Mouse (Mus musculus): Measurements from ENCODE around the gene Slc39a11.

Gene Slc39a11

DNA sequence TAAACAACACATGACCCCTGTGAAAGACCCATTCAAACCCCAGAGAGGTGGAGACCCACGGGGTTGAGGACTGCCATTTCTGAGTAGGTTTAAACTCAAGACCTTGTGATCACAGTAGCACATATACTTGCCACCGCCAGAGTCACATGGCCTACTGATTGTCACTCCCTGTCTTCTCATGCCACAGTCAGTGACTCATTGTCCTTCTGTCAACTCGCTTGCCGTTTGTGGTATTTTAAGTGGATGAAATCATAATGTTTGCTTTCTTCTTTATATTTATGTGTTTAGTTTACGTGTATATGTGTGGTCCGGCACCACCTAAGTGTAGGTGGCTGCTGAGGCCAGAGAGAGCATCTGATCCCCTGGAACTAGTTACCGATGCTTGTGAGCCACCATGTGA lies 112.2 kb downstream of the Slc39a11 start:
- in situ Hi-C loops (cut with MboI; ENCODE audit: low pct_unique_long_range_greater_than_20kb in 1 of 2, low sequenced_read_pairs in 2 of 2, unreplicated experiment in 1 of 2): no loop called here

DNA sequence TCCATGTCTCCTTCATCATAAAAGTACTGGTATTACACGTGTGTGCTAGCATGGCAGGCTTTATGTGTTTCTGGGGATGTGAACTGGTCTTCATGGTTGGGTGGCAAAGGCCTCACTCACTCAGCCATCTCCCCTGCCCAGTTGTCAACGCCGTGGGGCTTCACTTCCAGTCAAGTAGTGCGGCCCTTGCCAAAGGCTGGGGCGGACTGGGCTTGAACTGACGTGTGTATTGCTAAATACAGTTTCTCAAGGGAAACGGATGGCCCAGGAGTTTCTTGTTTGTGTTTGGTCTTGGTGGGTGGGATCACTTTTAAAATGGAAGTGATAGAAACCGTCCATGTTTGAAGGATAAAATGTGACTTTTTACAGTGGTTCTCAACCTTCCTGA lies 112.7 kb downstream of the Slc39a11 start:
- in situ Hi-C loops (cut with MboI; ENCODE audit: low pct_unique_long_range_greater_than_20kb in 1 of 2, low sequenced_read_pairs in 2 of 2, unreplicated experiment in 1 of 2): no loop called here

DNA sequence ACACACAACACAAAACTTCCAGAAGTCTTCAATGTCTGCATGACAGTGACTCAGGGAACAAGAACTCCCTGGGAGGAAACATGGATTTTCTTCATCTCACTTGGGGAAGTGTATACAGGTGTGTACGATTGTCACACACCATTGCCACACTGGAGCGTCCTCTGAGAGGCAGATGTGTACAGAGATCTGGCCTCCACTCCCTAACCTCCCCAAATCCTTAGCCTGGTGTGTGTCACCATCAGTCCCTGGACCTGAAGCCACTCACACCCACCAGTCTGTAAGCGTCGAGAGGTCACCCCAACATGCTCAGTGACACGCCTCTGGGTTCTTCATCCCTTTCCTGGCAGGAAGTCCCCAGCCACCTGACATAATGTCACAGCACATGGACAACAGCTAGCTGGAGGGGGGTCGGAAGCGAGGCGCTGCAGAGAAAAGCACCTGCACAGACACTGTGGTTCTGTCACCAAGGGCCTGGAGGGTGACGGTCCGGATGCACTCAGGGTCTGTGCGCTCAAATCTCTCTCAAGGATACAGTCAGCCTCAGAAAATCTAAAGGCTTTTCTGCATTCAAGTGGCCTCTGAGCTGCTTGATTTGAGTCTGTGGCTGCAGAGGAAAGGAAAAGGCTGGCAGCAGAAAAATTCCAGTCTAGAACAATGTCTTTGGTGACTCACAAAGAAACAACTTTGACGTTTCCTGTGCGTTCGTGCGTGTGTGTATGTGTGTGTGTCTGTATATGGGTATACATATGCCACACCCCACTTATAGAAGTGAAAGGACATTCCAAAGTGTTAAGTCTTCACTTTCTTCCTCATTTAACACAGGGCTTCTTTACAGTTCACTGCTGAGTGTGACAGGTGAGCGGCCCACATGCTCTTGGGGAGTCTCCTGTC lies 113.3 kb downstream of the Slc39a11 start:
- in situ Hi-C loops (cut with MboI; ENCODE audit: low pct_unique_long_range_greater_than_20kb in 1 of 2, low sequenced_read_pairs in 2 of 2, unreplicated experiment in 1 of 2): no loop called here

DNA sequence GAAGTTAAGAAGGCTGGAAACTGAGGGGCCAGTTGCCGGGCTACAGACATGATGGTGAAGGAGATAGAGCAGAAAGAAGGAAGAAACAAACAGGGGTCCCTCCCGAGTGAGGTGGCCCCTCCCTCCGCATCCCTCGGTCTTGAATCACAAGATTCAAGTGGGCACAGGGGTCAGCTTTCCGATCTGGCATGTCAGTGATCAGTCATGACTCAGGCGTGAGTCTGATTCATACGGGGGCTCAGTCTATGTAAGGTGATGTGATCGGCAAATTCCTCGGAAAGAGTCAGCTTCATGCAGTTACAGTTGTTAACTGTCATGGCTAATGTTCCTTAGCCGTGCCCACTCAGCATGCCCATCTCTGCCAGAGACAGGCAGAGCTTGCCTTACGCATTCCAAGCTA lies 115.5 kb downstream of the Slc39a11 start:
- in situ Hi-C loops (cut with MboI; ENCODE audit: low pct_unique_long_range_greater_than_20kb in 1 of 2, low sequenced_read_pairs in 2 of 2, unreplicated experiment in 1 of 2): no loop called here

DNA sequence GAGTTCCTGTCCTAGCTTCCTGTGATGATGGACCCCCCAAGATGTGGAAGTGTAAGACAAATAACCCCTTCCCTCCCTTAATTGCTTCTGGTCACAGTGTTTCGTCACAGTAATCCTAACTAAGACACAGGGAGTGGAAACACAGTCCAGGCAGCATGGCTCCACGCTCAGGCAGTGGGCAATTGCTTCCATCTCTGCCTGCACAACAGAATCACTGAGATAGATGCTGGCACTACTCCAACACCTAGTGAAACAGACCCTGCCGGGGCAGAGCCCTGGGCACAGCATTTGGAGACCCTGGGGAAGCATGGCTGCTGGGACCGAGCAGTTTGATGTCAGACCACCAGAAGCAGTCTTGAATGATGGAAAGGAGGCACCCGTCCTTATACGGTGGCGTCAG lies 115.9 kb downstream of the Slc39a11 start:
- in situ Hi-C loops (cut with MboI; ENCODE audit: low pct_unique_long_range_greater_than_20kb in 1 of 2, low sequenced_read_pairs in 2 of 2, unreplicated experiment in 1 of 2): no loop called here

DNA sequence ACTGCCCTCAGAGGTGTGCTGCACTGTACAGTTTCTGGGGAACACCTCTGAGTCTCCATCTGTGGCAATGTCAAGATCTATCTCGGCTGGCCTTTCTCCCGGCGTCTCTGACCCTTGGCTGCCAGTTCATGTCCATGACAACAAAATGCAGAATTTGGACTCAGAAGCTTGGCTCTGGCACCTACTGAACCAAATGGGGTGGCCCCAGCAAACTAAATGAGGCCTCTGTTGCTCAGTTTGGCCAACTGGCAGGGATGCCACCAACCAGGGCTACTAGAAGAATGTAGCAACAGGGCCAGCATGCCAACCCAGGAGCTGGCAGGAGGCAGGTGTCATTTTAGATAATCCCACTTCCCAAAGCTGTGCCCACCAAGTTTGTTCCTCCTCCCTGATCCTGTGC lies 121.5 kb downstream of the Slc39a11 start:
- in situ Hi-C loops (cut with MboI; ENCODE audit: low pct_unique_long_range_greater_than_20kb in 1 of 2, low sequenced_read_pairs in 2 of 2, unreplicated experiment in 1 of 2): no loop called here

DNA sequence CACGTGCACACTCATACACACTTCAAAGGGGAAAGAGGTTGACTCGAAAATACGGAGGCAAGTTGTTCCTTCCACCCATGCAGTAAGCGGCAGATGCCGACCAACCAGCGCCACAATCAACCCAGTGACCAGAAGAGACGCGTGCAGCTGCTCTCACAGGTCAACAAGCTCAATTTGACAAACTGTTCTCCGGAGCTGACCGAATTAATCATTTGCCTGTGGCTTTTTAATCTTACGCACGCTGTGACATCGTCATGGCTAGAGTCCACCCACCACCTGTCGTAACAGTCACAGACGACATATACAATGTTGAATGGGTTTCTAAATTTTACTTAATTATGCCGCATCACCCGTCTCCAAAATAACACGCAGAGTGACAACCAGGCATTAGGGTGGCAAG lies 124.1 kb downstream of the Slc39a11 start:
- in situ Hi-C loops (cut with MboI; ENCODE audit: low pct_unique_long_range_greater_than_20kb in 1 of 2, low sequenced_read_pairs in 2 of 2, unreplicated experiment in 1 of 2): no loop called here

DNA sequence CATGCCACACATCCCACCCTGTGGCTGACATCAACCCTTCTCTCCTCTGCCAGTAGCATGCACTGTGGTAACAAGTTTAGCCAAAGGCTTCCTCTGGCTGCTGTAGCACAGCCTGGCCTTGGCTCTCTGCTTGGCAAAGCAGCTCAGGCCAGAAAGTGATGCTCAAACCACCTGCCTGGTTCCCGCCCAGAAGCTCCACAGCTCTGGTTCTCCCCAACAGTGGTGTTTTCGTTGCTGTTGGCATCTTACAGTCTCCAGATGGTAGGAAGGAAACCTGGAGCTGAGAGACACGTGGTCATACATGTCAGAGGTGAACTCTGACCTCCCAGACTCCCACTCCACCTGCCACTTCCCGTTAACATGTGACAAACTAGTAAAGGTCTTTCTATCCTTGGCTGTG lies 127.2 kb downstream of the Slc39a11 start:
- in situ Hi-C loops (cut with MboI; ENCODE audit: low pct_unique_long_range_greater_than_20kb in 1 of 2, low sequenced_read_pairs in 2 of 2, unreplicated experiment in 1 of 2): no loop called here

DNA sequence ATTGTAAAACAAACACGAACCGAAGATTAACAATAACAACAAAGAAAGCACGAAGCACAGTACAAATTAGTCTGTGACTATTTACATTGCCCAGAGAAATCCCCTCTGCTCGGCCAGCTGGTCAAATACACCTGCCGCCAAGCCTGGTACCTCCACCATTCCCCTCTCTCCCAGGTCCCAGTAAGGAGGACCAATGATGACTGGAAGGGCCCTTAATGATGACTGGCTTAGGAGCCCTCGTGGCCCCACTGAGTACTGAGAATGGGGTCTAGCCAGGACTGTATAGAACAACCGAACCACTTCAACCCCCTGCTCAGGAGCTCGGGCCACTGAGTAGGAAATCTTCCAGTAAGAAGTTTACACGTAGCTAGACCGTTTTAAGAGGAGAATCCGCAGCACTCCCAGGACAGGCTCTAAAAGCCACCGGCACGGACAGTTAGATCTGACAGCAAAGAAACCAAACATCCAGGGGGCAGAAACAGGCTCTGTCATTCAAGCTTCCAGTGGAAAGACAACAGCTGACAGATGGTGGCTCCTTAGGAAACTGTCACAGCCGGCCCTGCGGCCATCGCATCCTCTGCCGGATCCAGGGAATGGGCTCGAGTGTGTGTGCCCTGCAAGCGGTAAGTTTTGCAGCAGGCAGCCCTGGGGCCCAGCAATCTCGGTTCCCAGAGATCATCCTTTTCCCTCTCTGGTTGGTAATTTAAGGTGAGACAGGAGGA lies 128.2 kb downstream of the Slc39a11 start:
- in situ Hi-C loops (cut with MboI; ENCODE audit: low pct_unique_long_range_greater_than_20kb in 1 of 2, low sequenced_read_pairs in 2 of 2, unreplicated experiment in 1 of 2): no loop called here

DNA sequence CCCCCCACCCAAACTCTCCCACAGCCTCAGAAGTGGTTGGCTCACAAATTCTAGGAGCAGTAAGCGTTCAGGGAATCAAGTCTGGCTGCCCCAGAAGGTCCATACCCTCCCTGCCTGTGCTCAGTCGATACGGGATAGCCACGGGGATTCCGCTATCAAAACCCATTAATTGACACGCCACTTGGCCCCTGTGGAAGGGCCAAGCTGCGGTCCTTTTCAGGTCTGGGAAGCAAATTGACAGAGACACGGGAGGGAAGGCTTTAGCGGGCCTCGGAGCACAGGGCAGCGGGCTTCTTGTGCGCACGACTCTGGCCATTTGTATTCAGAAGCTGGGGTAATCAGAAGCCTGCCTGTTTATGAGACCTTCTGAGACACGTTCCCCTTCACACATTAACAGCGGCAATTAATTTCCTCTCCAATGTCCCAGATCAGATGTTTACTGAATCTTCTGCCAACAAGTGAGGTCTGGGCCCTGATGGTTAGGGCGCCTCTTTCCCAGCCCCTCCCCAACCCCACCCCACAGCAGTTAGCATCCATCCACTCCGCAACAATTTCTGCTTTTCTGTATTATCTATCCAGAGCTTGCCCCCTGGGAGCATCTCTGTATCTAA lies 128.9 kb downstream of the Slc39a11 start:
- in situ Hi-C loops (cut with MboI; ENCODE audit: low pct_unique_long_range_greater_than_20kb in 1 of 2, low sequenced_read_pairs in 2 of 2, unreplicated experiment in 1 of 2): no loop called here

DNA sequence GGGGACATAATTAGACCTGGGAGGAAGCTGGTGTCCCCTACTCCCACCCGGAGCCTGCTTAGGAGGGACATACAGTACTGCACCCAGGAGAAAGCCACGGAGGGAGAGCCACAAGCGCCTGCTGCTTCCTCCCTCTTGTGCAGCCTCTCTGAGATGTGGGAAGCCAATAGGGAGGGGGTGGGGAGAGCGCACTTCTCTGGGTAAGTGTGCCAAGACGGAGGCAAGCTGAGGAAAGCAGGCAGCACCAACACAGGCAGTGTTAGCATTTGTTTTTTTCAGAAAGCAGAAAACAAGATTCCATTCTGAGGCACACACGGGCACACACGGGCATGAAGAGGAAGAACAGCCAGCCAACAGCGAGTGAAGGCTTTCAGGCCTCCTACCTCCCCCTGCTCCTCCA lies 129.5 kb downstream of the Slc39a11 start:
- in situ Hi-C loops (cut with MboI; ENCODE audit: low pct_unique_long_range_greater_than_20kb in 1 of 2, low sequenced_read_pairs in 2 of 2, unreplicated experiment in 1 of 2): no loop called here

DNA sequence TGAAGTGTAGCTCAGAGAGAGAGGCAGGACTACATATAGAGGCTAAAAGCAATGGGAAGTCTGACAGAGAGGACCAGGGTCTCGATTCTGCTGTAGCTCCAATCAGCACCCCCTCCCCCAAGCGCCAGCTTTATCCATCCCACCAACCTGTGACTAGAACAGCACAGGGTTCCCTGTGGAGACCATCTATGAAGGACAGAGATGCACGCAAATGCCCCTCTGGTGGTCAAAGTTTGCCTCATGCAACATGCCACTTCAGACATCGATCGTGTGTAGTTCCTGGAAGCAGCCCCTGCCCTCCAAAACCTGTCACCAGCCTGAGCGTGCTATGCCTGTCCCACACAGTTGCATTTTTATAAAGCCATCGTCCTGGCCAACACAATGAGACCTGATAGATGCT lies 129.9 kb downstream of the Slc39a11 start:
- in situ Hi-C loops (cut with MboI; ENCODE audit: low pct_unique_long_range_greater_than_20kb in 1 of 2, low sequenced_read_pairs in 2 of 2, unreplicated experiment in 1 of 2): no loop called here

DNA sequence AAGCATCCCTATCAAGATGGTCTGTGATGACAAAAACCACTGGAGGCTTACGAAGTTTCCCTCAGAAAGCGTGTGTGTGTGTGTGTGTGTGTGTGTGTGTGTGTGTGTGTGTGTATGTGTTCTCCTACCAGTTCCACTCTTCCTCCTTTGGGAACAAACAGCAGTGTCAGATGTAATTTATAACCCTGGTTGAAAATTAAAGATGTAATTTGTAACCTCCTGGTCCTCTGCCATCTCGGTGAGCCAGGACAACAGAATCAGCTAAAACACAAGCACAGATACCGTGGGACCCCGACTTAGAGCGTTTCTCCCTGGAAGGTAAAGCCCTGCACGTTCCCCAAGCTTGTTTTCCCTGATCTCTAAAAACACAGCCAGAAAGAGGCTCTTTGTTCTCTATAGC lies 131.7 kb downstream of the Slc39a11 start:
- in situ Hi-C loops (cut with MboI; ENCODE audit: low pct_unique_long_range_greater_than_20kb in 1 of 2, low sequenced_read_pairs in 2 of 2, unreplicated experiment in 1 of 2): no loop called here

DNA sequence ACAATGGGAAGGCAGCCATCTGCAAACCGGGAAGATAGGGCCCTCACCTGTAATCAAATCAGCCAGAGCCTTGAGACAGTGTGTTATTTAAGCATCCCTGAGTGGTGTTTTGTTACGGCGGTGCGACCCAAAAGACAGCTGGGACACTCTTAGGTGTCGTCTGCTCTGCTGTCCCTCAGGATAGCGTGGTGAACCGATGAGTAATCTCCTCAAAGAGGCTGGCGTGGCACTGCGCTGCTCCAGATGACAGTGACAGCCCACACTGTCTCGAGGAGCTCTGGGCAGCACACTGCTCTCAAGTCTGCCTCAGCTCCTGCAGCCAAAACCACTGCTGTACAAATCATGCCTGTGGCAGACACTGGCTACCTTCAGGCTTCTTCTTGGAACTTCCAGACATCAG lies 133.7 kb downstream of the Slc39a11 start:
- in situ Hi-C loops (cut with MboI; ENCODE audit: low pct_unique_long_range_greater_than_20kb in 1 of 2, low sequenced_read_pairs in 2 of 2, unreplicated experiment in 1 of 2): no loop called here

DNA sequence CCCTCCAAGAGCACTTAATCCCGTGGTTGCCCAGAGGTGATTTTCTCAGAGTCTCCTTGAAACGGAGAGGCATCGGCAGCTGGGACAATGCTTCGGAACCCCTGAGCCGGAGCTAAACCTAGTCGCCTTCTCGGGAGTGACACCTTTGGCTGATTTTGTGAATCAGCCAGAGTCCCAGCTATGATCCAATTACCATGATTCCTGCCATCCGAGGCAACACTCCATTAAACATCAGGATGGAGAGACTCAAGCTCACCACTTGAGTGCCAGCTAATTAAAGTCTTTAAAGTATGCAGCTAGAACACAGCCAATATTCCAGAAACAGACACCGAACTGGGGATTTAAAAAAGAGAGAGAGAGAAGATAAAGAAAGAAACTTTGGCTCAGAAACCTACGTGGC lies 136.9 kb downstream of the Slc39a11 start:
- in situ Hi-C loops (cut with MboI; ENCODE audit: low pct_unique_long_range_greater_than_20kb in 1 of 2, low sequenced_read_pairs in 2 of 2, unreplicated experiment in 1 of 2): no loop called here

DNA sequence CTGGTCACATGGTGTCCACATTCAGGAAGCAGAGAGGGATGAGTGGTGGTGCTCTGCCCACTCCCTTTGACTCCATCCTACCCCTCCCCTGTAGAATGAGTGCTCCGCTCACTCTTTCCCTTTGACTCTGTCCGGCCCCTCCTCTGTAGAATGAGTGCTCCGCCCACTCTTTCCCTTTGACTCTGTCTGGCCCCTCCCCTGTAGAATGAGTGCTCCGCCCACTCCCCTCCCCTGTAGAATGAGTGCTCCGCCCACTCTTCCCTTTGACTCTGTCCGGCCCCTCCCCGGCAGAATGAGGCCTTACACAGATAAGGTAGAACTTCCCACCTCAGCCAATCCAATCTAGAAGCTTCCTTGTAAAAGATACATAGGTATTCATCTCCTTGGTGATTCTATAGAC lies 137.7 kb downstream of the Slc39a11 start:
- in situ Hi-C loops (cut with MboI; ENCODE audit: low pct_unique_long_range_greater_than_20kb in 1 of 2, low sequenced_read_pairs in 2 of 2, unreplicated experiment in 1 of 2): no loop called here

DNA sequence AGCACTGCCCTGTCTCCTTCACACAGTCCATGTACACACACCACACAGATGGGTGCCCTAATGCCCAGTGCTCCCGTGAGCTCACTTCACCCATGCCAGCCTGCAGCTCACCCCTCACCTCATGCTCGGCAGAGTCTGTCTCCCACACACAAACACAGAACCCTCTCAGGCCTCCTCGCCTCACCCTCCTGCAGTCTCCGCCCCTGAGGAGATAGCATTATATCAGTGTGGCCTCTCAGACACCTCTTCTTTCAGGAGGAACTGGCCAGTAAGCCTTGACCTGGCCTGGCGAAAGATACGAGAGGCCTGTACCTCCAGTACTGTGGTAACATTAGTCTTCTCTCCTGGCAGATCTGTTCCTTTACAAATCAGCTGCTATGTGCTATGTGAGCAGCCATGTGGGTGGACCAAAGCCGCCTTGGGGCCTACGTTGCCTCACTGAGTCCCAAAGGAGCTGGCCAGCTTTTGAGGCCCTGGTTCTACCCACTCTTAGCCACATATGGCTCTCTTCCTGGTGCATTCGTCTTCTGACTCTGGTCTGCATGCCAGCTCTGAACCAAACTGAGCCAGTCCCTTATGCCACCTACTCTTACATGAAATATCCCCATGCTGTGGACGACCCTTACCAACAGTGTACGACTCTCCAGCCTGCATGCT lies 138.8 kb downstream of the Slc39a11 start:
- in situ Hi-C loops (cut with MboI; ENCODE audit: low pct_unique_long_range_greater_than_20kb in 1 of 2, low sequenced_read_pairs in 2 of 2, unreplicated experiment in 1 of 2): no loop called here

DNA sequence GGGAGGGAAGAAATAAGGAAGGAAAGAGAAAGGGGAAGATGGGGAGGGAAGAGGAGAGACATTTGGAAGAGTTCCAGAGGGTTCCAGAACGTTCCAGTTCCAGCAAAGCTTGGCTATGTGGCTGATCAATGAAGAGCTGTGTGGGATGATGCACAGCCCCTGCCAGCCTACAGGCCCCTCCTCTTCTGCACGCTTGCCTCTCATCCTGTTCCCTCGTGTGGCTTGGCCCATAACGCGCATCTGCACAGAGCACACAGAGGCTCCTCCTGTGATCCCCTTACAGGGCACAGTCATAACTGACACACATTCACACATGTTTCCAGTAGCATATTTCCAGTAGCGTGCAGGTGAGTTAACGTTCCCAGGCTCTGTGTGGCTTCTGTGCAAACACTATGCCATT lies 139.6 kb downstream of the Slc39a11 start:
- in situ Hi-C loops (cut with MboI; ENCODE audit: low pct_unique_long_range_greater_than_20kb in 1 of 2, low sequenced_read_pairs in 2 of 2, unreplicated experiment in 1 of 2): no loop called here
